Mouse (Mus musculus) ES-E14 (cell line): ENCODE results near the gene Pmm2. TPM values are rescaled to one million over a fixed set of nuclear protein-coding genes. Genes with fewer than 3 reads are reported as not detected.

Experiments
- DNase-seq: peaks from one replicate; pipeline ENCODE4 v3.0.0-alpha.2; 2013; ENCODE audit warnings: low read depth, low spot score
- H3K27ac ChIP-seq: 2 replicates; pipeline ENCODE4 v1.5.1; 2012; ENCODE audit warnings: low read depth, mild to moderate bottlenecking, low read length, moderate library complexity, mixed read lengths; ENCODE audit not compliant: poor library complexity, insufficient read depth, severe bottlenecking
- H3K36me3 ChIP-seq: 2 replicates; pipeline ENCODE4 v1.6.1; 2012; ENCODE audit warnings: mild to moderate bottlenecking, low read length, moderate library complexity, mixed read lengths; ENCODE audit not compliant: control insufficient read depth, poor library complexity, insufficient read depth, severe bottlenecking
- H3K4me1 ChIP-seq, 2 experiments: fragments of 150-350 bp in 1 of 2; sonication (generic) in 1 of 2; 2 replicates each; pipeline ENCODE4 v1.6.1; 2012; ENCODE audit warnings: low read length in 2 of 2, mild to moderate bottlenecking in 1 of 2, mixed read lengths in 1 of 2; ENCODE audit not compliant: control insufficient read depth in 2 of 2, insufficient read depth in 2 of 2, poor library complexity in 1 of 2
- H3K4me3 ChIP-seq, 2 experiments: fragments of 150-350 bp in 1 of 2; sonication (generic) in 1 of 2; 2 replicates each; pipeline ENCODE4 v1.5.1; 2012; ENCODE audit warnings: low read length in 2 of 2, low read depth in 1 of 2, mild to moderate bottlenecking in 1 of 2, mixed read lengths in 1 of 2; ENCODE audit not compliant: insufficient read depth in 1 of 2, poor library complexity in 1 of 2, severe bottlenecking in 1 of 2
- H3K9ac ChIP-seq: 2 replicates; pipeline ENCODE4 v1.6.1; 2012; ENCODE audit warnings: low read depth, mild to moderate bottlenecking, low read length, mixed read lengths; ENCODE audit not compliant: poor library complexity, insufficient read depth, severe bottlenecking
- H3K9me3 ChIP-seq: fragments of 150-350 bp; sonication (generic); 2 replicates; pipeline ENCODE4 v1.6.1; 2012; ENCODE audit warnings: low read depth, mild to moderate bottlenecking, low read length; ENCODE audit not compliant: control insufficient read depth, insufficient read depth
- CHD2 ChIP-seq: IDR thresholded peaks from 2 replicates; pipeline ENCODE4 v1.6.1; 2014; ENCODE audit warnings: mild to moderate bottlenecking, low read depth, low read length, inconsistent platforms
- HCFC1 ChIP-seq: IDR thresholded peaks from 2 replicates; pipeline ENCODE4 v1.6.1; 2012; ENCODE audit warnings: low read length, inconsistent platforms, borderline replicate concordance; ENCODE audit not compliant: insufficient read depth
- MAFK ChIP-seq: IDR thresholded peaks from 2 replicates; pipeline ENCODE4 v1.6.1; 2014; ENCODE audit warnings: mild to moderate bottlenecking, low read depth, low read length, inconsistent platforms; ENCODE audit not compliant: insufficient read depth
- ZC3H11A ChIP-seq: IDR thresholded peaks from 2 replicates; pipeline ENCODE4 v1.6.1; 2012; ENCODE audit warnings: low read depth, mild to moderate bottlenecking, inconsistent platforms, low read length, borderline replicate concordance
- ZNF384 ChIP-seq: IDR thresholded peaks from 2 replicates; pipeline ENCODE4 v1.6.1; 2012; ENCODE audit warnings: low read depth, low read length, inconsistent platforms
- in situ Hi-C, 2 experiments: fragments of 600-800 bp; cut with MboI; formaldehyde crosslinking; loops; one replicate each; pipeline ENCODE4 v1.15.1; 2025; ENCODE audit warnings: low sequenced_read_pairs in 2 of 2, inconsistent platforms in 1 of 2; ENCODE audit not compliant: unreplicated experiment in 2 of 2
- total RNA-seq: library from RNA; depleted of rRNA; stranded (reverse); fragments of 300-350 nt; gene quantifications from 2 replicates; pipeline ENCODE4 v1.2.3, GENCODE M21; 2012

Gene Pmm2
- total RNA-seq, 1 experiment: 34.8 TPM

DNA sequence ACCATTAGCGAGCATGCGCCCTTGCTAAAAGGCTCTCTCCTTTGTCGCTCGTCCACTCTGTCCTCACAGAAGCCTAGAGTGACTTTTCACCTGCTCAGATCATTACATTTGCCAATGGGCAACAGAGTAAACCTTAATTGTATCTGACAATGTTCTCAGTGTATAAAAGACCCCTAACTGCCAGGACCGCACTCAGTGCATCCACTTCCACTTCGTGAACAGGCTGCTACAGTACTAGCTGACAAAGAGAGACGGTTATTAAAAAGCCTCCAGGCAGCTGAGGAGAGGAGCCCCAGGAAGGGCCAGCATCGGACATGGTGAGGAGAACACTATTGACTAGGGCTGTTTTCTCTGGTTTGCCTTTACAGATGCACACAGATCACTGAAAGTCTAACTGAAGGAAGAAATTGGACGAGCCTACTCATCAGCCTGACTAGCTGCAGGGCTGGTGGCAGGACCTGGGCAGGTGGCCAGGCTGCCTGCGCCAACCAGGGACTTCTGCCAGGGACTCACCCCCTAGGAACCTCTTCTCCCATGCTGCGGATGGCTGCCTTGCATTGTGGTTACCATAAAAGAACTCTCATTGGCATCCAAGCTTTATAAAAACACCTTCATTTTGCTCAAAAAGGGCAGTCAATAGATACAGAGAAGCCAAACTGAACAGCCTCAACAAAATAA lies 52.6 kb downstream of the Pmm2 start:
- H3K4me1 ChIP-seq: peaks cover 0 to 9% of the 10 kb centered on the region in 2 experiments; a peak in 2 of 4 replicates
- H3K27ac ChIP-seq: no peak overlapping the region
- no peak for DNase-seq
- no peak overlapping the region for H3K4me3 ChIP-seq
- no peaks in the 10 kb centered on the region for H3K9me3 ChIP-seq
- peaks cover 70% of the 10 kb centered on the region for H3K36me3 ChIP-seq
- no peak overlapping the region for H3K9ac ChIP-seq
- in situ Hi-C loops: loop anchor here in 1 of 2 experiments (10.0 kb wide), 1 partner anchor 175 kb away; no protein-coding TSS in a partner anchor
- TF ChIP-seq HCFC1 (no peak), ZNF384 (no peak), CHD2 (no peak), MAFK (no peak), ZC3H11A (no peak)

DNA sequence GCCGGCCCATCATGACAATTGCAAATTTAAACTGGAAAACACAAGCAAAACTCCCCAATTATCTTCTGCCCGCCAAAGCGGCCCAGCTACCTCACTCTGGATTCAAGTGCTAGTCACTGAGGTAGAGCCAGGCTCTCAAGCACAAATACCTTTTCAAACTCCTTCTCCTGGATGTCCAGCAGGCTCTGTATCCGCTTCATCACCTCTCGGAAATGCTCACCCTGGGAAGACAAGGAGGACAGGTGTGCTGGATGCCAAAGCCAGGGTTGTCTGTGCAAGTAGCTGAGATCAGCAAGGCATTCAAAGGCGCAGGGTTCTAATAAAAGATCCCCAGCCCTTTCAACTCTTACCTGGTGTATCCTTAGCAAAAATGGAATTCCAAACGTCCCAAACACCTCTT lies 53.7 kb downstream of the Pmm2 start:
- in situ Hi-C loops: loop anchor here in 1 of 2 experiments (10.0 kb wide), 1 partner anchor 174 kb away; no protein-coding TSS in a partner anchor
- Histone ChIP-seq H3K9me3 (no peaks in the 10 kb centered on the region), H3K9ac (no peak overlapping the region), H3K36me3 (peaks cover 73% of the 10 kb centered on the region), H3K4me1 (peaks cover 0 to 5% of the 10 kb centered on the region in 2 experiments; a peak in 1 of 4 replicates), H3K27ac (no peak overlapping the region), H3K4me3 (no peak overlapping the region)
- TF ChIP-seq HCFC1 (no peak), CHD2 (no peak), ZNF384 (no peak), MAFK (no peak), ZC3H11A (no peak)
- no peak for DNase-seq

DNA sequence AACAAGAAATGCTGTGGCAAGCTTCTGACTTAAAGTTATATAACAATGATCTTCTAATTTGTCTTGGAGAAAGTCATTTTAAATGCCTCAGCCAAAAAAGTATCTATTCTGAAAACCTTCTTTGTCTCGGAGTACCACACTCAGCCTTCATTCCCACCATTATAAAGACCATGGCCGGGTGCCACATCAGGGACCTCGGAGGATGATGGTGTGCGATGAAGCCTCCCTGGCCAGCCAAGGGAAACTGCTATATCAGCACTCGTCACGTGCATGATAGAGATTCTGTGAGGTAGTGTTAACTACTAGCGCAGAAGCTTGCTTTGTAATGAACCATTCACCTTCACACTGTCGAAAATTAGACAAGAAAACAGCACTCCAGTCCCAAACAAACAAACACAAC lies 62.1 kb downstream of the Pmm2 start:
- Histone ChIP-seq H3K36me3 (peaks cover 81% of the 10 kb centered on the region), H3K4me3 (no peak overlapping the region), H3K27ac (no peak overlapping the region), H3K4me1 (no peaks in the 10 kb centered on the region), H3K9me3 (no peaks in the 10 kb centered on the region), H3K9ac (no peak overlapping the region)
- no peak for DNase-seq
- TF ChIP-seq MAFK (no peak), ZC3H11A (no peak), HCFC1 (no peak), CHD2 (no peak), ZNF384 (no peak)
- in situ Hi-C loops: loop anchor here in 1 of 2 experiments (10.0 kb wide), 1 partner anchor 165 kb away; no protein-coding TSS in a partner anchor

DNA sequence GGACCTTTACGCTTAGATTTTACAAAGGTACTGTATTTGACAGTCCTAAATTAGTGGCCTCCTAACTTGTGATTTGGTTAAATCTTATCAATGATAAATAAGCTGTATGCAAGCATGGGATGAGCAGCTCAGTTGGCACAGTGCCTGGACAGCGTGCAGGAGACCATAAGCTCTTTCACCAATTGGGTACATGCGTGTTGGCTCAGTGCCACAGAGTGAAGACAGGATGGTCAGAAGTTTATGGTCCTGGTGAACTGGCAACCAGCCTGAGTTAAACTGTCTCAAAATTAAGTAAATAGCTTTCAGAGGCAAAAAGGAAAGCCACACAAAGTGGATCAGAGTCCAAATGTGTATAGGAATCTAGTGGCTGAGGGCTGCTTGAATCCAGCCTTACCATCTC lies 63.1 kb downstream of the Pmm2 start:
- DNase-seq: no peak

More for the DNA sequence above, 63.1 kb downstream of the Pmm2 start:
- peaks cover 0 to 1% of the 10 kb centered on the region in 2 experiments; a peak in 1 of 4 replicates for H3K4me1 ChIP-seq
- H3K36me3 ChIP-seq: peaks cover 78% of the 10 kb centered on the region
- H3K4me3 ChIP-seq: no peak overlapping the region
- no peak overlapping the region for H3K27ac ChIP-seq
- TF ChIP-seq ZC3H11A (no peak), ZNF384 (no peak), MAFK (no peak), CHD2 (no peak), HCFC1 (no peak)
- no peaks in the 10 kb centered on the region for H3K9me3 ChIP-seq
- in situ Hi-C loops: no loop called here
- H3K9ac ChIP-seq: no peak overlapping the region
